20 mouse cellular contexts compared by ENCODE assay signal in genomic region chr9:123515087-123515486, GRCm38 (mm10).
"Had no signal": no experiment of that assay in that cellular context is flagged by ENCODE, and none has a peak within 500 bp of the region (broad histone marks: within the 10 kb centered on the region; RNA-seq: fewer than 3 reads in every experiment).

No protein-coding gene starts in this region.

- H3K27me3 ChIP-seq: kidney, embryonic 15.5 days; limb, embryonic 13.5 days; liver, embryonic 13.5 days; megakaryocyte, embryonic 14.5 days; midbrain, embryonic 13.5 days; neural tube, embryonic 13.5 days; stomach, embryonic 15.5 days had no signal

- H3K4me2 ChIP-seq: kidney, embryonic 15.5 days; limb, embryonic 13.5 days; liver, embryonic 13.5 days; midbrain, embryonic 13.5 days; neural tube, embryonic 13.5 days; stomach, embryonic 15.5 days had no signal

- ATAC-seq: midbrain, embryonic 13.5 days; midbrain, embryonic 16.5 days had no signal

- H3K27ac ChIP-seq: kidney, embryonic 15.5 days; limb, embryonic 10.5 days; limb, embryonic 13.5 days; liver, embryonic 13.5 days; midbrain, embryonic 10.5 days; midbrain, embryonic 13.5 days; neural tube, embryonic 13.5 days; stomach, embryonic 15.5 days had no signal

- H3K9me3 ChIP-seq: kidney, embryonic 15.5 days; limb, embryonic 10.5 days; limb, embryonic 13.5 days; liver, embryonic 13.5 days; megakaryocyte, embryonic 14.5 days; midbrain, embryonic 10.5 days; midbrain, embryonic 13.5 days; neural tube, embryonic 13.5 days; stomach, embryonic 15.5 days had no signal

- H3K4me3 ChIP-seq: kidney, embryonic 15.5 days; limb, embryonic 10.5 days; limb, embryonic 13.5 days; liver, embryonic 13.5 days; megakaryocyte, embryonic 14.5 days; midbrain, embryonic 10.5 days; midbrain, embryonic 13.5 days; myocyte; neural tube, embryonic 13.5 days; stomach, embryonic 15.5 days had no signal

- H3K4me1 ChIP-seq: limb, embryonic 10.5 days; limb, embryonic 13.5 days; midbrain, embryonic 10.5 days had no signal

- DNase-seq: kidney, postnatal 10 days; kidney, postnatal 36 days; liver, embryonic 13.5 days; lung, adult 2 months; lung, postnatal 14 days; lung, postnatal 4 days; retina, postnatal 1 day; right cerebral cortex, postnatal 25 days; spleen, adult 18-20 months; thymus, postnatal 36 days had no signal

- H3K9ac ChIP-seq: kidney, embryonic 15.5 days; limb, embryonic 13.5 days; liver, embryonic 13.5 days; midbrain, embryonic 13.5 days; neural tube, embryonic 13.5 days; stomach, embryonic 15.5 days had no signal
